Mouse (Mus musculus) hindbrain, embryonic 14.5 days (tissue): ENCODE measurements around the gene Grip2. TPM values are rescaled to one million over a fixed set of nuclear protein-coding genes. Genes with fewer than 3 reads are reported as not detected.

Experiments used
- ATAC-seq: fragments of 200-750 bp; cut with Nextera tagmentation; 2 replicates; pipeline ENCODE4 v1.8.0; 2017; ENCODE audit warnings: moderate number of reproducible peaks, mild to moderate bottlenecking, moderate TSS enrichment, moderate library complexity; ENCODE audit not compliant: low FRiP score
- DNase-seq: peaks from one replicate; pipeline ENCODE4 v3.0.0-alpha.2; 2015; ENCODE audit warnings: low spot score
- H3K27ac ChIP-seq: fragments of 300-500 bp; sonication (generic); 2 replicates; pipeline ENCODE4 v1.5.1; 2014; ENCODE audit warnings: mild to moderate bottlenecking, moderate library complexity
- H3K27me3 ChIP-seq: fragments of 300-500 bp; sonication (generic); 2 replicates; pipeline ENCODE4 v1.6.1; 2014; ENCODE audit warnings: mild to moderate bottlenecking, low read length, mixed read lengths; ENCODE audit not compliant: control insufficient read depth, insufficient read depth
- H3K36me3 ChIP-seq: fragments of 300-500 bp; sonication (generic); replicated peaks from 2 replicates; pipeline ENCODE4 v1.6.1; 2014; ENCODE audit not compliant: control insufficient read depth, insufficient read depth
- H3K4me1 ChIP-seq: fragments of 300-500 bp; sonication (generic); replicated peaks from 2 replicates; pipeline ENCODE4 v1.6.1; 2014; ENCODE audit warnings: antibody characterized with exemption, low read length, mixed read lengths; ENCODE audit not compliant: control insufficient read depth, insufficient read depth
- H3K4me2 ChIP-seq: fragments of 300-500 bp; sonication (generic); replicated peaks from 2 replicates; pipeline ENCODE4 v1.6.1; 2014; ENCODE audit warnings: mild to moderate bottlenecking, moderate library complexity
- H3K4me3 ChIP-seq: fragments of 300-500 bp; sonication (generic); replicated peaks from 2 replicates; pipeline ENCODE4 v1.5.1; 2014; ENCODE audit warnings: mild to moderate bottlenecking, low read length
- H3K9ac ChIP-seq: fragments of 300-500 bp; sonication (generic); 2 replicates; pipeline ENCODE4 v1.6.1; 2014
- H3K9me3 ChIP-seq: fragments of 300-500 bp; sonication (generic); 2 replicates; pipeline ENCODE4 v1.6.1; 2016; ENCODE audit warnings: low read length; ENCODE audit not compliant: control insufficient read depth
- WGBS: fragments of 180-500 bp; shearing (Covaris S2); extraction: QIAGEN DNeasy Blood & Tissue Kit; methylation state at CpG from one replicate; pipeline ENCODE4 v1.1.7; 2014; 5-methylcytosine and 5-hydroxymethylcytosine counted together
- polyA plus RNA-seq: library from polyadenylated mRNA; unstranded; fragments of >200 nt; fragmentation: Nextera tagmentation; extraction: Ambion mirVana; gene quantifications from 2 replicates; pipeline ENCODE4 v1.2.1, GENCODE M21; 2014

Gene Grip2
- polyA plus RNA-seq, 1 experiment from 2014 or later: 8.6 TPM

DNA sequence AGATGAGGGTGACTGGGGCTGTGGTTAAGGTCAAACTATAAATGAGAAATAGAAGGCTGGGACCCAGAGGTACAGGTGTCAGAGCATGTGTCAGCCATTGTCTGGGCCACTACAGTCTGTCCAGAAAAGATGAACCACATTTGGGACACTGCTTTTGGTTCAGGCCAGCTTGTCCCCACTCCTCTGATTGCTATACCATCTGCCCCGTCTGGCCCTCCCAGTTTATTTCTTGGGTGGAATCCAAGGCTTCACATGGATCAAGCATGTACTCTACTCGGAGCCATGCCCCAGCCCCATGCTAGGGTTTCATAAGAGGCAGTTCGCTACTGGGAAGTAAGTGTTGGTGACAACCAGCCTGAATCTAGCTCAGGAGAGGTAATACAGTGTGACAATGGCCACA, 81.8 kb downstream of the Grip2 start:
- WGBS: 75% methylated on average over 3 of the region's 3 CpGs
- peaks cover 91% of the 10 kb centered on the region for H3K36me3 ChIP-seq

DNA sequence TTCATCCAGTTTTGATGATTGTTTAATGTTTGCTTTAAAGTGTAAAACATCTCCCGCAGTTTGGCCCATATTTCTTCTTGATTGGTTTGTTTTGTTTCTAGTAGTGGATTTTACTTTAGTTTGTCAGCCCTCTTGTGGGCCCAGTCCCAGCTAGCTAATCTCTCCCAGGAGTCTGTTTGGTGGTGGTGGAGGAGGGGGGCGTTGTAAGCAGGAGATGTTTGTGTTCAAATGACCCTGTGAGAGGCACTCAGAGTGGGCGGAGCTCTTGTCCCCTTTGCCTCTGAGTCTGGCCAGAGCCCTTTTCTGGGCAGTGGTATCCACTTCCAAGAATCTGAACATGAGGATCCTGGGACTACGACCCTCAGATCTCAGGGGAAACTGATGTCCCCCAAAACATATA, 83.2 kb downstream of the Grip2 start:
- ATAC-seq: no peak
- DNase-seq: no peak
- H3K36me3 ChIP-seq: peaks cover 93% of the 10 kb centered on the region
- no peaks in the 10 kb centered on the region for H3K4me1 ChIP-seq
- H3K4me2 ChIP-seq: no peak overlapping the region
- WGBS: 51% methylated on average over 4 of the region's 4 CpGs
- H3K9me3 ChIP-seq: no peaks in the 10 kb centered on the region
- H3K27me3 ChIP-seq: no peaks in the 10 kb centered on the region
- H3K27ac ChIP-seq: no peak overlapping the region
- no peak overlapping the region for H3K4me3 ChIP-seq
- H3K9ac ChIP-seq: no peak overlapping the region

More for the DNA sequence above, 81.8 kb downstream of the Grip2 start:
- Histone ChIP-seq H3K9me3 (no peaks in the 10 kb centered on the region), H3K4me3 (no peak overlapping the region), H3K27ac (no peak overlapping the region), H3K4me1 (no peaks in the 10 kb centered on the region), H3K4me2 (no peak overlapping the region), H3K9ac (no peak overlapping the region), H3K27me3 (no peaks in the 10 kb centered on the region)
- DNase-seq (no peak), ATAC-seq (no peak)

GRCm38 (mm10) chr6:91742995-91743394, 84.1 kb downstream of the Grip2 start:
- ATAC-seq: no peak
- no peak for DNase-seq
- H3K4me2 ChIP-seq: no peak overlapping the region
- peaks cover 93% of the 10 kb centered on the region for H3K36me3 ChIP-seq
- H3K27me3 ChIP-seq: no peaks in the 10 kb centered on the region
- 76% methylated on average over 8 of the region's 8 CpGs for WGBS
- no peaks in the 10 kb centered on the region for H3K9me3 ChIP-seq
- H3K27ac ChIP-seq: no peak overlapping the region
- H3K9ac ChIP-seq: no peak overlapping the region
- no peak overlapping the region for H3K4me3 ChIP-seq
- H3K4me1 ChIP-seq: no peaks in the 10 kb centered on the region

- Histone ChIP-seq H3K27me3 (no peaks in the 10 kb centered on the region), H3K27ac (no peak overlapping the region), H3K4me3 (no peak overlapping the region), H3K4me2 (no peak overlapping the region), H3K9ac (no peak overlapping the region), H3K36me3 (peaks cover 92% of the 10 kb centered on the region), H3K4me1 (no peaks in the 10 kb centered on the region), H3K9me3 (no peaks in the 10 kb centered on the region)
- no peak for DNase-seq
- 59% methylated on average over 3 of the region's 3 CpGs for WGBS
- no peak for ATAC-seq
Observed at GRCm38 (mm10) chr6:91742466-91742865, 84.6 kb downstream of the Grip2 start.

GRCm38 (mm10) chr6:91741046-91741445, 86.0 kb downstream of the Grip2 start:
- Histone ChIP-seq H3K4me1 (no peaks in the 10 kb centered on the region), H3K4me3 (no peak overlapping the region), H3K27ac (no peak overlapping the region), H3K27me3 (no peaks in the 10 kb centered on the region), H3K9ac (no peak overlapping the region), H3K4me2 (no peak overlapping the region), H3K9me3 (no peaks in the 10 kb centered on the region), H3K36me3 (peaks cover 94% of the 10 kb centered on the region)
- DNase-seq: peak; percentile 78
- 63% methylated on average over 11 of the region's 11 CpGs for WGBS
- ATAC-seq: peak; percentile 67

DNA sequence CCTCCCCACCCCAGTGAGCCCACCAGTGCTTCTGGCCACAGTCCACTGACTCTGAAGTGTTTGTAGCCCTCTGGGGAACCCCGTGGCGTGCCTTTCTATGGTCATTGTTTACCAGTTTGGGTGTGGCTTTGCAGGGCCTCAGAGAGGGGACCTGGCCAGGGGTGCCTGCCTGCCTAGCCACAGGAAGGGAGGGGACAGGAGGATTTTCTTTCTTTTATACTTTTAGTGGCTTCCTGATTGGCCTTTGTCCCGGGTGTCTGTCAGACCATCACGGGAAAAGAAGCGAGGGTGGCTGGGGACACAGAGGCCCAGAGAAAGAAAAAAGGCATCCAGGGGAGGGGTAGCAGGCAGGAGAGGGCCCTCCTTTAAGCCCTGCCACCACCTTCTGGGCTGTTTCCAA, 89.0 kb downstream of the Grip2 start:
- Histone ChIP-seq H3K4me1 (no peaks in the 10 kb centered on the region), H3K36me3 (peaks cover 94% of the 10 kb centered on the region), H3K27me3 (no peaks in the 10 kb centered on the region), H3K9me3 (no peaks in the 10 kb centered on the region), H3K9ac (no peak overlapping the region), H3K27ac (no peak overlapping the region), H3K4me2 (no peak overlapping the region), H3K4me3 (no peak overlapping the region)
- DNase-seq (no peak), ATAC-seq (no peak)
- 22% methylated on average over 5 of the region's 5 CpGs for WGBS

DNA sequence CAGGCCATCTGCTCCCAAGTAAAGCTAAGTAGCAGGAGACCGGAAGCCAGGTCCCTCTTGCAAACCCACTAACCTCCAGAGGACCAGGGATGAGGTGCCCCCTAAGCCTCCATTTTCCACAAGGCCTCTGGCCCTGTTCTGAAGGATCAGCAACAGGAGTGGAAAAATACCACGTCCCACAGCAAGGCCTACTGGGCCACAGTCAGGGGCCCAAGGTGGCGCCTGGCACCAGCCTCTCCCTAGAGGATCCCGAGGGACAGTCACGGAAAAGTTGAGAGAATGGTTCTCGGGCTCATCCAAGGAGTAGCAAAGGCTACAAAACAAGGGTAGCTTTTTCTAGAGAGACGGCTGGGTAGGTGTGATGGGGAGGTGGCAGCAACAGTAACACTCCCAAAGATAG, 89.6 kb downstream of the Grip2 start:
- Histone ChIP-seq H3K27ac (no peak overlapping the region), H3K4me3 (no peak overlapping the region), H3K9me3 (no peaks in the 10 kb centered on the region), H3K4me2 (no peak overlapping the region), H3K9ac (no peak overlapping the region), H3K36me3 (peaks cover 90% of the 10 kb centered on the region), H3K27me3 (no peaks in the 10 kb centered on the region), H3K4me1 (no peaks in the 10 kb centered on the region)
- ATAC-seq: no peak
- WGBS: 85% methylated on average over 7 of the region's 7 CpGs
- no peak for DNase-seq

DNA sequence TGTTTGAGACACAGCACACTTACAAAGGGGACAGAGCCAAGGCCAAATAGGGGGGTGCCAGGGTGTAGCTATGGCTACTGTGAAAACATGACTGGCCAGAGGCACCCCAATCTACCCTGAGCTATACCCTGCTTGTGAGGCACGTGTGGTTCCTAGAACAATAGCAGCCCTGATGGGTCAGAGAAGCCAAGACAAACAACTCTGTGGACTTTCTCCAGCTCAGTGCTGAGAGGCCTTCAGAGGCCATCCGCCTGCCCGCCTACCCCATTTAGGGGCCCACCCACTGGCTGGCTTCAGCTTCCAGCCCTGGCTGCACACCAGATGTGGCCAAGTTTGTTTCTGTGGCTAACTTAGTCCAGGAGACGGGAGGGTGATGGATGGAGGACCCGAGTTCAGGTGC, 90.6 kb downstream of the Grip2 start:
- 48% methylated on average over 5 of the region's 5 CpGs for WGBS
- Histone ChIP-seq H3K36me3 (peaks cover 86% of the 10 kb centered on the region), H3K9me3 (no peaks in the 10 kb centered on the region), H3K9ac (no peak overlapping the region), H3K27ac (no peak overlapping the region), H3K4me2 (no peak overlapping the region), H3K4me3 (no peak overlapping the region), H3K27me3 (no peaks in the 10 kb centered on the region), H3K4me1 (no peaks in the 10 kb centered on the region)
- DNase-seq: no peak
- no peak; the same call in 1 of the 2 replicates for ATAC-seq

GRCm38 (mm10) chr6:91732138-91732537, 94.9 kb downstream of the Grip2 start:
- Histone ChIP-seq H3K4me1 (peaks cover 30% of the 10 kb centered on the region), H3K27me3 (no peaks in the 10 kb centered on the region), H3K4me2 (no peak overlapping the region), H3K9ac (no peak overlapping the region), H3K27ac (peak overlapping the region; percentile 35; the same call in 1 of the 2 replicates), H3K9me3 (no peaks in the 10 kb centered on the region), H3K4me3 (no peak overlapping the region), H3K36me3 (peaks cover 80% of the 10 kb centered on the region)
- DNase-seq (peak; percentile 68), ATAC-seq (peak; percentile 70)
- WGBS: 56% methylated on average over 11 of the region's 11 CpGs

DNA sequence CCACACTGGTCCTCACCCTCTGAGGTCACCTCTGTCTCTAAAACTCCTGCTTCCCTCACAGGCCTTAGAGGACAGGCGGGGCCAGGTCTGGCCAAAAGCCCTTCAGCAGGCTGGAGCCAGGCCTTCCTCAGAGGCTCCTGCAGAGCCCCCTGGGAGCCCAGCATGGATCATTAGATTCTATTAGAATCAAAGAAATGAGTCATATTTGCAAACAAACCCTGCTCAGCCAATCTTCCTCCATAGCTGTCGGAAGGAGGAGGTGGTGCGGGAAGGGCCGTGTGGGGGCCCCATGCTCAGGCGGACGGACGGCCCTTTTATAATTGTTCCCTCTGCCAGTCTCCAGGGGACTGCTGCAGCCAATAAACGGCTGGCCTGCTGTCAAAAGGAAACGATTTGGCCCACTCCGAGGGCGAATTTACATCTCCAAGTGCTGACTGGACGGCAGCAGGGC, 97.3 kb downstream of the Grip2 start:
- 3% methylated on average over 12 of the region's 12 CpGs for WGBS
- H3K36me3 ChIP-seq: peaks cover 79% of the 10 kb centered on the region
- H3K9ac ChIP-seq: peak overlapping the region; percentile 31; the same call in 1 of the 2 replicates
- ATAC-seq: peak; percentile 59; the same call in 1 of the 2 replicates
- peak; percentile 70 for DNase-seq
- no peak overlapping the region for H3K4me2 ChIP-seq
- no peaks in the 10 kb centered on the region for H3K9me3 ChIP-seq
- no peak overlapping the region for H3K4me3 ChIP-seq
- H3K27me3 ChIP-seq: no peaks in the 10 kb centered on the region
- peak overlapping the region; percentile 81 for H3K27ac ChIP-seq
- H3K4me1 ChIP-seq: peaks cover 30% of the 10 kb centered on the region
